Mouse (Mus musculus) limb, embryonic 14.5 days (tissue): ENCODE measurements around the gene Shisa3. TPM values are rescaled to one million over a fixed set of nuclear protein-coding genes. Genes with fewer than 3 reads are reported as not detected.

Experiments
- ATAC-seq: fragments of 200-750 bp; cut with Nextera tagmentation; 2 replicates; pipeline ENCODE4 v1.8.0; 2017; ENCODE audit warnings: low read depth, moderate number of reproducible peaks, moderate TSS enrichment; ENCODE audit not compliant: low FRiP score
- DNase-seq: peaks from one replicate; pipeline ENCODE4 v3.0.0-alpha.2; 2015; ENCODE audit warnings: low spot score
- H3K27ac ChIP-seq: fragments of 300-500 bp; sonication (generic); replicated peaks from 2 replicates; pipeline ENCODE4 v1.5.1; 2014; ENCODE audit warnings: low read depth, mild to moderate bottlenecking, low read length, moderate library complexity, mixed read lengths
- H3K27me3 ChIP-seq: fragments of 300-500 bp; sonication (generic); 2 replicates; pipeline ENCODE4 v1.6.1; 2014; ENCODE audit warnings: low read length, mixed read lengths; ENCODE audit not compliant: control insufficient read depth, insufficient read depth
- H3K36me3 ChIP-seq: fragments of 300-500 bp; sonication (generic); 2 replicates; pipeline ENCODE4 v1.6.1; 2014; ENCODE audit warnings: mild to moderate bottlenecking, low read length, moderate library complexity, mixed read lengths; ENCODE audit not compliant: control insufficient read depth, insufficient read depth
- H3K4me1 ChIP-seq: fragments of 300-500 bp; sonication (generic); 2 replicates; pipeline ENCODE4 v1.6.1; 2014; ENCODE audit warnings: antibody characterized with exemption, low read length, mixed read lengths; ENCODE audit not compliant: control insufficient read depth, insufficient read depth
- H3K4me2 ChIP-seq: fragments of 300-500 bp; sonication (generic); replicated peaks from 2 replicates; pipeline ENCODE4 v1.6.1; 2014; ENCODE audit warnings: low read depth, mild to moderate bottlenecking, low read length, moderate library complexity; ENCODE audit not compliant: severe bottlenecking
- H3K4me3 ChIP-seq: fragments of 300-500 bp; sonication (generic); replicated peaks from 2 replicates; pipeline ENCODE4 v1.5.1; 2014; ENCODE audit warnings: low read length
- H3K9ac ChIP-seq: fragments of 300-500 bp; sonication (generic); 2 replicates; pipeline ENCODE4 v1.6.1; 2014; ENCODE audit warnings: mild to moderate bottlenecking, low read depth, low read length, moderate library complexity; ENCODE audit not compliant: severe bottlenecking
- H3K9me3 ChIP-seq: fragments of 300-500 bp; sonication (generic); 2 replicates; pipeline ENCODE4 v1.6.1; 2016; ENCODE audit warnings: low read length; ENCODE audit not compliant: control insufficient read depth
- POLR2A ChIP-seq: fragments of 200-500 bp; IDR thresholded peaks from 2 replicates; pipeline ENCODE4 v1.8.0; 2012; ENCODE audit warnings: inconsistent platforms, mild to moderate bottlenecking, moderate library complexity, borderline replicate concordance; ENCODE audit not compliant: insufficient read depth, insufficient read length; ENCODE audit errors: extremely low read depth
- WGBS: fragments of 180-500 bp; shearing (Covaris S2); extraction: QIAGEN DNeasy Blood & Tissue Kit; methylation state at CpG from one replicate; pipeline ENCODE4 v1.1.7; 2014; 5-methylcytosine and 5-hydroxymethylcytosine counted together
- polyA plus RNA-seq, 2 experiments: library from polyadenylated mRNA; depleted of rRNA in 1 of 2; stranded (reverse) in 1 of 2; unstranded in 1 of 2; fragments of >200 nt; fragmentation: Nextera tagmentation in 1 of 2; extraction: Ambion mirVana in 1 of 2; gene quantifications; 2 replicates each; pipeline versions ENCODE4 v1.2.1 to v1.2.3; 2012 to 2014

Gene Shisa3
- polyA plus RNA-seq, 2 experiments = 4.6 to 6.3 TPM

GRCm38 (mm10) chr5:67628180-67628940, 20.7 kb downstream of the Shisa3 start:
- no peak for ATAC-seq
- H3K4me2 ChIP-seq = no peak overlapping the region
- no peaks in the 10 kb centered on the region for H3K27me3 ChIP-seq
- H3K4me1 ChIP-seq = no peaks in the 10 kb centered on the region
- WGBS = 74% methylated on average over 9 of the region's 9 CpGs
- H3K9me3 ChIP-seq = no peaks in the 10 kb centered on the region
- H3K4me3 ChIP-seq = no peak overlapping the region
- no peak overlapping the region for H3K9ac ChIP-seq
- DNase-seq = no peak
- no peak overlapping the region for H3K27ac ChIP-seq
- no peak for TF ChIP-seq POLR2A
- H3K36me3 ChIP-seq = no peaks in the 10 kb centered on the region

GRCm38 (mm10) chr5:67629440-67629839, 21.8 kb downstream of the Shisa3 start:
- Histone ChIP-seq H3K9me3 (no peaks in the 10 kb centered on the region), H3K9ac (no peak overlapping the region), H3K4me3 (no peak overlapping the region), H3K4me2 (no peak overlapping the region), H3K36me3 (no peaks in the 10 kb centered on the region), H3K27me3 (0 out of 2 replicates have a peak, but pooled peaks cover 6% of the 10 kb centered on the region), H3K4me1 (peaks cover 6% of the 10 kb centered on the region; the same call in 1 of the 2 replicates), H3K27ac (no peak overlapping the region)
- DNase-seq (no peak), ATAC-seq (no peak)
- no peak for TF ChIP-seq POLR2A
- WGBS = 89% methylated on average over 7 of the region's 7 CpGs

- DNase-seq = no peak
- no peak overlapping the region for H3K27ac ChIP-seq
- H3K36me3 ChIP-seq = no peaks in the 10 kb centered on the region
- WGBS = 85% methylated on average over 6 of the region's 6 CpGs
- H3K9me3 ChIP-seq = no peaks in the 10 kb centered on the region
- peaks cover 6% of the 10 kb centered on the region; the same call in 1 of the 2 replicates for H3K4me1 ChIP-seq
- no peak overlapping the region for H3K9ac ChIP-seq
- ATAC-seq = no peak
- TF ChIP-seq POLR2A = no peak
- no peak overlapping the region for H3K4me2 ChIP-seq
- H3K27me3 ChIP-seq = 0 out of 2 replicates have a peak, but pooled peaks cover 6% of the 10 kb centered on the region
- no peak overlapping the region for H3K4me3 ChIP-seq
These were observed 22.2 kb downstream of the Shisa3 start for GRCm38 (mm10) chr5:67629861-67630260.

GRCm38 (mm10) chr5:67631261-67631660, 23.6 kb downstream of the Shisa3 start:
- ATAC-seq (no peak), DNase-seq (no peak)
- no peak overlapping the region for H3K27ac ChIP-seq
- no peak overlapping the region for H3K9ac ChIP-seq
- H3K4me2 ChIP-seq = no peak overlapping the region
- H3K27me3 ChIP-seq = 0 out of 2 replicates have a peak, but pooled peaks cover 6% of the 10 kb centered on the region
- WGBS = 92% methylated on average over 12 of the region's 12 CpGs
- H3K4me3 ChIP-seq = no peak overlapping the region
- H3K4me1 ChIP-seq = peaks cover 6% of the 10 kb centered on the region; the same call in 1 of the 2 replicates
- H3K9me3 ChIP-seq = no peaks in the 10 kb centered on the region
- TF ChIP-seq POLR2A = no peak
- H3K36me3 ChIP-seq = no peaks in the 10 kb centered on the region

- no peak for DNase-seq
- Histone ChIP-seq H3K27me3 (peaks cover 13% of the 10 kb centered on the region), H3K9ac (no peak overlapping the region), H3K27ac (no peak overlapping the region), H3K4me2 (no peak overlapping the region), H3K4me3 (no peak overlapping the region), H3K36me3 (no peaks in the 10 kb centered on the region), H3K4me1 (peaks cover 9% of the 10 kb centered on the region; the same call in 1 of the 2 replicates), H3K9me3 (no peaks in the 10 kb centered on the region)
- no peak for ATAC-seq
- TF ChIP-seq POLR2A = no peak
- 36% methylated on average over 7 of the region's 7 CpGs for WGBS
These were observed 25.6 kb downstream of the Shisa3 start for GRCm38 (mm10) chr5:67633138-67633782.
